Comparison of ENCODE assay signal across 19 mouse cellular contexts in the genomic region with DNA sequence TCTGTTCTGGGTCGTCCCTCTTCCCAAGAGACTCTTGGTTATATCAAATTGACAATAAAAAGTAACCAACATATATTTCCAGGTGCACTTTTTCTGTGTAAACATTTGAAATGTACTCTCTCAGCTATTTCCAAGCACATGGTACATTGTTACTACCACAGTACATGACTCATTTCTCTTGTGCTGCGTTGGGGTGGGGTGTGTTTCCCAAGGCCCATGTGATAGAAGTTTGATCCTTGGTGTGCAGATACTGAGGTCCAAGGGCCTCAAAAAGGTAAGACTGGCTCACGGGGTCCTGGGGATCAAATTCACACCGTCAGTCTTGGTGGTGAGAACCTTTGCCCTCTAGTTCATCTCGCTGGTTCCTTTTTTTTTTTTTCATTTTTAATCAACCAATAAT. TPM values are rescaled to one million over a fixed set of nuclear protein-coding genes. Genes with fewer than 3 reads are reported as not detected.
DNase-seq lines count a peak whose midpoint lies in the region; ATAC-seq and TF ChIP-seq lines count a peak whose summit lies in the region.
"Had no signal": no experiment of that assay in that cellular context is flagged by ENCODE, and none has a peak within 500 bp of the region (broad histone marks: within the 10 kb centered on the region; RNA-seq: fewer than 3 reads in every experiment).

No protein-coding gene starts in this region.

- no peak for TF ChIP-seq POLR2A in MEL (IDR thresholded peaks at IDR 0.05; ENCODE audit: control insufficient read depth in 1 of 2, insufficient read depth in 1 of 2, low read depth in 1 of 2, low read length in 2 of 2, poor library complexity in 1 of 2)
- no peak for TF ChIP-seq POLR2A in lung, adult 2 months (IDR thresholded peaks at IDR 0.05; ENCODE audit: borderline replicate concordance, extremely low read depth, low read depth, low read length)

- H3K27me3 ChIP-seq in limb, embryonic 11.5 days (ENCODE audit: control insufficient read depth, insufficient read depth, low read length): no peaks in the 10 kb centered on the region
- H3K27me3 ChIP-seq in limb, embryonic 10.5 days (ENCODE audit: low read depth, poor library complexity, severe bottlenecking): no peaks in the 10 kb centered on the region
- H3K27me3 ChIP-seq in MEL (ENCODE audit: control insufficient read depth in 1 of 2, insufficient read depth in 2 of 2, low read length in 2 of 2): no peaks in the 10 kb centered on the region
- H3K27me3 ChIP-seq: CH12.LX; embryonic facial prominence, embryonic 15.5 days had no signal

- no peak for TF ChIP-seq CTCF in gastrocnemius, adult 2 months (IDR thresholded peaks at IDR 0.05)
- TF ChIP-seq CTCF in MEL (IDR thresholded peaks at IDR 0.05 in 2 of 3, conservative IDR thresholded peaks at IDR 0.05 in 1 of 3; ENCODE audit: control insufficient read depth in 1 of 3, insufficient read depth in 1 of 3, low read depth in 2 of 3, low read length in 3 of 3, poor library complexity in 1 of 3, severe bottlenecking in 1 of 3): no peak
- no peak for TF ChIP-seq CTCF in lung, adult 2 months (IDR thresholded peaks at IDR 0.05; ENCODE audit: insufficient read depth, low read length)

- no peak overlapping the region for H3K4me3 ChIP-seq in gastrocnemius, adult 2 months
- H3K4me3 ChIP-seq in limb, embryonic 11.5 days (ENCODE audit: low read depth, low read length): no peak overlapping the region
- H3K4me3 ChIP-seq in limb, embryonic 10.5 days: no peak overlapping the region
- no peak overlapping the region for H3K4me3 ChIP-seq in MEL (ENCODE audit: control insufficient read depth in 1 of 2, insufficient read depth in 1 of 2, low read depth in 2 of 2, low read length in 2 of 2)
- H3K4me3 ChIP-seq in lung, adult 2 months (replicated peaks; ENCODE audit: extremely low read depth, low read depth, low read length): no peak overlapping the region
- H3K4me3 ChIP-seq: embryonic facial prominence, embryonic 13.5 days; embryonic facial prominence, embryonic 15.5 days; erythroblast, embryonic 14.5 days; forebrain, embryonic 10.5 days; forebrain, embryonic 12.5 days had no signal

- no peak for TF ChIP-seq EP300 in MEL (IDR thresholded peaks at IDR 0.05; ENCODE audit: low read depth in 1 of 2, low read length in 2 of 2)

- 74% methylated on average over 5 of the region's 5 CpGs for WGBS in limb, embryonic 11.5 days
- 78% methylated on average over 5 of the region's 5 CpGs for WGBS in limb, embryonic 10.5 days
- WGBS in lung, adult 2 months: 61% methylated on average over 5 of the region's 5 CpGs

- TF ChIP-seq RAD21 in MEL (IDR thresholded peaks at IDR 0.05; ENCODE audit: low read depth, low read length): no peak

- H3K9ac ChIP-seq in limb, embryonic 11.5 days (ENCODE audit: low read length): 0 out of 2 replicates have a peak overlapping the region, but pooled peaks have one; percentile 27
- H3K9ac ChIP-seq in MEL (ENCODE audit: control insufficient read depth, low read depth, low read length, poor library complexity, severe bottlenecking): no peak overlapping the region
- H3K9ac ChIP-seq: embryonic facial prominence, embryonic 13.5 days; embryonic facial prominence, embryonic 15.5 days; forebrain, embryonic 12.5 days had no signal

- no peak for ATAC-seq in limb, embryonic 11.5 days (ENCODE audit: insufficient number of reproducible peaks, low FRiP score, low TSS enrichment, low read depth)
- ATAC-seq: CD4-positive, CD25-positive, alpha-beta regulatory T cell, adult 4 months; forebrain, embryonic 14.5 days; forebrain, embryonic 16.5 days had no signal

- peak overlapping the region; percentile 38; the same call in 1 of the 2 replicates for H3K27ac ChIP-seq in gastrocnemius, adult 2 months
- H3K27ac ChIP-seq in limb, embryonic 11.5 days (replicated peaks; ENCODE audit: low read depth, low read length): no peak overlapping the region
- no peak overlapping the region for H3K27ac ChIP-seq in limb, embryonic 10.5 days
- H3K27ac ChIP-seq in MEL (ENCODE audit: control insufficient read depth, low read depth, low read length): no peak overlapping the region
- H3K27ac ChIP-seq: embryonic facial prominence, embryonic 13.5 days; embryonic facial prominence, embryonic 15.5 days; forebrain, embryonic 10.5 days; forebrain, embryonic 12.5 days had no signal

- no peaks in the 10 kb centered on the region for H3K79me2 ChIP-seq in MEL (ENCODE audit: control insufficient read depth, insufficient read depth, low read length, poor library complexity)

- no peak for DNase-seq in gastrocnemius, adult 2 months
- no peak for DNase-seq in gastrocnemius, postnatal 36 days
- no peak for DNase-seq in limb, embryonic 11.5 days (ENCODE audit: low spot score)
- DNase-seq in limb, embryonic 10.5 days (ENCODE audit: low spot score): no peak
- DNase-seq in MEL (ENCODE audit: low read depth, low spot score): peak; percentile 15
- DNase-seq in ovary, postnatal 10 days (ENCODE audit: low spot score): no peak
- DNase-seq in lung, adult 2 months: no peak
- DNase-seq: cerebellum, adult 9-11 months had no signal

- no peak overlapping the region for H3K4me2 ChIP-seq in limb, embryonic 11.5 days (ENCODE audit: low read depth, severe bottlenecking)
- H3K4me2 ChIP-seq: embryonic facial prominence, embryonic 13.5 days; embryonic facial prominence, embryonic 15.5 days; forebrain, embryonic 12.5 days had no signal

- H3K4me1 ChIP-seq in limb, embryonic 11.5 days (ENCODE audit: control insufficient read depth, insufficient read depth, low read length): no peaks in the 10 kb centered on the region
- H3K4me1 ChIP-seq in limb, embryonic 10.5 days: no peaks in the 10 kb centered on the region
- H3K4me1 ChIP-seq in MEL (ENCODE audit: control insufficient read depth in 1 of 2, insufficient read depth in 2 of 2, low read length in 2 of 2): 0 out of 4 replicates have a peak, but pooled peaks cover 0 to 5% of the 10 kb centered on the region in 2 experiments
- H3K4me1 ChIP-seq in lung, adult 2 months (ENCODE audit: control insufficient read depth, insufficient read depth, low read length): no peaks in the 10 kb centered on the region
- H3K4me1 ChIP-seq: embryonic facial prominence, embryonic 13.5 days; embryonic facial prominence, embryonic 15.5 days; forebrain, embryonic 10.5 days; forebrain, embryonic 12.5 days had no signal

- intact Hi-C loops in gastrocnemius, adult 2 months (cut with DNase I): loop anchor here (10.0 kb wide), 1 partner anchor 197 kb away; a partner anchor contains a TSS
- intact Hi-C loops in gastrocnemius, postnatal 36 days (cut with DNase I): no loop called here

- no peaks in the 10 kb centered on the region for H3K36me3 ChIP-seq in limb, embryonic 11.5 days (ENCODE audit: control insufficient read depth, insufficient read depth, low read length)
- H3K36me3 ChIP-seq in limb, embryonic 10.5 days: no peaks in the 10 kb centered on the region
- H3K36me3 ChIP-seq in MEL (ENCODE audit: control insufficient read depth in 1 of 2, insufficient read depth in 2 of 2, low read length in 2 of 2): no peaks in the 10 kb centered on the region
- H3K36me3 ChIP-seq: embryonic facial prominence, embryonic 13.5 days; embryonic facial prominence, embryonic 15.5 days; forebrain, embryonic 10.5 days; forebrain, embryonic 12.5 days; G1E had no signal

- no peaks in the 10 kb centered on the region for H3K9me3 ChIP-seq in limb, embryonic 11.5 days (ENCODE audit: control insufficient read depth, low read length)
- H3K9me3 ChIP-seq in limb, embryonic 10.5 days (replicated peaks): no peaks in the 10 kb centered on the region
- H3K9me3 ChIP-seq in MEL (replicated peaks; ENCODE audit: insufficient read depth, low read length): no peaks in the 10 kb centered on the region
- H3K9me3 ChIP-seq: embryonic facial prominence, embryonic 15.5 days; forebrain, embryonic 12.5 days had no signal

TF ChIP-seq in MEL, 35 proteins besides CTCF, POLR2A, EP300 and RAD21:
- TF ChIP-seq NRF1 (IDR thresholded peaks at IDR 0.05; ENCODE audit: insufficient read depth, low read depth, low read length, poor library complexity, severe bottlenecking) (no peak), MYC (IDR thresholded peaks at IDR 0.05; ENCODE audit: low read depth, low read length) (0 out of 2 replicates have a peak, but pooled peaks have one; percentile 6)

RNA-seq across cellular contexts. Expression of a gene that starts 38.4 kb away (rescaled TPM):
- 1,000 to 10,000 TPM; 1,792 to 1,942 TPM for total RNA-seq in gastrocnemius, adult 2 months (2021)
- total RNA-seq in gastrocnemius, postnatal 36 days (2021): 1,000 to 10,000 TPM; 1,369 to 1,614 TPM
- 0.08 and 0.18 TPM in 2 replicates for polyA plus RNA-seq in limb, embryonic 11.5 days (2014; fragmentation: Nextera tagmentation; extraction: Ambion mirVana)
- polyA plus RNA-seq in limb, embryonic 10.5 days (2016; fragmentation: Nextera tagmentation; extraction: Ambion mirVana): 0.11 and 0.13 TPM in 2 replicates
- 0.20 and 0.54 TPM in 2 replicates for total RNA-seq in MEL (2012; rRNA removed)
- under 1 TPM in 1 of 2 experiments, not detected in 1; 0.08 TPM for polyA plus RNA-seq in MEL (2012; ENCODE audit: insufficient read depth in 1 of 2, insufficient read length in 2 of 2, low read depth in 1 of 2, low replicate concordance in 2 of 2, missing spikeins in 1 of 2)
- polyA plus RNA-seq in lung, adult 2 months (2012; rRNA removed): 5.3 and 19.0 TPM in 2 replicates
- total RNA-seq: common myeloid progenitor, adult 5-6 weeks had no signal
- polyA plus RNA-seq: CD4-positive, CD25-positive, alpha-beta regulatory T cell, adult 4 months; forebrain, embryonic 12.5 days had no signal
